Mouse (Mus musculus): ENCODE results near the gene Snx17. TPM values are rescaled to one million over a fixed set of nuclear protein-coding genes. Genes with fewer than 3 reads are reported as not detected.

Gene Snx17
- 65.1 TPM for polyA plus RNA-seq (2014; fragmentation: Illumina TruSeq; extraction: RNeasy Lipid Tissue Mini Kit (QIAGEN cat#74804); ENCODE audit: low read depth, low replicate concordance)

DNA sequence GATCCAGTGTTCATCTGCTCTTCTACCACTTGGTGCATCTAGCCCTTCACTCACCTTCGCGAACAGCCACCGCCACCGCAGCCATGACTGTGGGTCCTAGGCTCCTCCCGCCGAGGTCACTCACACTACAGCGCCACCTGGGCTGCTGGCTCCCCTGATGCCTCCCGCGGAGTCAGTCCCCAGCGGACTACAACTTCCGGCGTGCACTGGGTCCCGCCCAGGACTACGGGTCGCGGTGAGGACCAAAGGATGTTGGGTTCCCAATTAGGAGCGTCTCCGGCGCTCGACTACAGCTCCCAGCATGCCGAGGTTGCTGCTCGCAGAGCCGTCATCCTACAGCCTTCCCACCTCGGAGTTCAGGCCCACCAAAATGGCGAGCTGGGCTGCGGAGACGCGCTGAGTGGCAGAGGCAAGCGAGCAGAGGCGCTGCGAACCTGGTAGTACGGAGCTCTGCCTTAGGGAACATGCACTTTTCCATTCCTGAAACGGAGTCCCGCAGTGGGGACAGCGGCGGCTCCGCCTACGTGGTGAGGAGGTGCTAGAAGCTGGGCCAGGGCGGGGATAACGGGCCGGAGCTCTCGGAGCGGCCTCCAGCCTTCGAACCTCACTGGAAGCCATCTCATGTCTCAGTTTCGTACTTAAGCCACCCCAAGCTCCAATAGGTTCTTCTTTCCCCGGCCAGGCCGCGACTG lies at the start of gene Snx17, which contains the start of gene Eif2b4:
TSS of gene Snx17 (plus strand) at position 289 of the 692 bp plus-strand sequence.
TSS of gene Eif2b4 (minus strand) at position 492 of the 692 bp plus-strand sequence.

GRCm38 (mm10) chr5:31154152-31154553 lies 38.9 kb upstream of the Snx17 start, which contains the start of gene Mpv17:
TSS of gene Mpv17 (minus strand) at chr5:31154251.

DNA sequence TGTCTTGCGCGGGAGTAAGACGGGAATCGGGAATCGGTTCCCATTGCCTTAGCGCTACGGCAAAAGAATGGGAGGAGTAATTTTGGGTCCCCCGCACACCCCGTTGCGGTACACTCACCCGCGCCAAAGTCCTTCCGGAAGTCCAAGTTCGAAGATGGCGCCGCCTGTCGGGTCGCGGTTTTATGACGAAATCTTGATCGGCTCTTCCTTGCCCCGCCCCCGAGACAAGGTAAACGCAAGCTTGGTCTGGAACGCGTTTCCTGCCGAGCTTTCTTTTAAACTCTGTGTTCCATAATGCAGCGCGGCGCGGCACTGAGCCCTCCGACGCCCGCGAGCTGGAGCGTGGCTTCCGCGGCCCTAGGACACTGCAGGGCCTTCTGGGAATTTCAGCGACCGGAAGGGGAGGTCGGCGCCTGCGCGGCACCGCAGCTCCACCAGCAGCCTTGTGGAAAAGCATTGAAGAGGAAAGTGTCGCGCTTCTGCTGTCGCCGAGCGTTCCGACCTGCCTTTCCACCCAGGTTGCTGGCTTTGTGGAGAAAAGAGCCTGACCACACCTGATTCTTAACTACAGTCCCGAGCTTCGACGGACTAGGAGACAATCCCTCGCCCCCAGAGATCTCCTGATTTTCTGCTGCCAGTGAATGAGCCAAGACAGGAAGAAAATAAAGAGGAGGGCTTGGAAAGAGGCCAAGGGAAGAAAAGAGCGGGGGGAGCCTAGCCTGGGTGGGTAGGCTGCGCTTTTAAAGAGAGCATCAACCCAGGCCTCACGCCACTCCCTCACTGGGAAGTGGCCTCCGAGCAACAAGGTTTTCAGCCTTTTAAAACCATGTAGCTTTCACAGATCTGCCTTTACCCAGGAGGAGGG lies 13.0 kb upstream of the Snx17 start, which contains the start of the genes Gm29609 and Gtf3c2:
TSS of gene Gm29609 (minus strand) at position 146 of the 865 bp plus-strand sequence.
TSS of gene Gtf3c2 (minus strand) at position 379 of the 865 bp plus-strand sequence.

GRCm38 (mm10) chr5:31201742-31202590 lies 8.9 kb downstream of the Snx17 start, which contains the start of gene Zfp513:
TSS of gene Zfp513 (minus strand) at chr5:31202303.

DNA sequence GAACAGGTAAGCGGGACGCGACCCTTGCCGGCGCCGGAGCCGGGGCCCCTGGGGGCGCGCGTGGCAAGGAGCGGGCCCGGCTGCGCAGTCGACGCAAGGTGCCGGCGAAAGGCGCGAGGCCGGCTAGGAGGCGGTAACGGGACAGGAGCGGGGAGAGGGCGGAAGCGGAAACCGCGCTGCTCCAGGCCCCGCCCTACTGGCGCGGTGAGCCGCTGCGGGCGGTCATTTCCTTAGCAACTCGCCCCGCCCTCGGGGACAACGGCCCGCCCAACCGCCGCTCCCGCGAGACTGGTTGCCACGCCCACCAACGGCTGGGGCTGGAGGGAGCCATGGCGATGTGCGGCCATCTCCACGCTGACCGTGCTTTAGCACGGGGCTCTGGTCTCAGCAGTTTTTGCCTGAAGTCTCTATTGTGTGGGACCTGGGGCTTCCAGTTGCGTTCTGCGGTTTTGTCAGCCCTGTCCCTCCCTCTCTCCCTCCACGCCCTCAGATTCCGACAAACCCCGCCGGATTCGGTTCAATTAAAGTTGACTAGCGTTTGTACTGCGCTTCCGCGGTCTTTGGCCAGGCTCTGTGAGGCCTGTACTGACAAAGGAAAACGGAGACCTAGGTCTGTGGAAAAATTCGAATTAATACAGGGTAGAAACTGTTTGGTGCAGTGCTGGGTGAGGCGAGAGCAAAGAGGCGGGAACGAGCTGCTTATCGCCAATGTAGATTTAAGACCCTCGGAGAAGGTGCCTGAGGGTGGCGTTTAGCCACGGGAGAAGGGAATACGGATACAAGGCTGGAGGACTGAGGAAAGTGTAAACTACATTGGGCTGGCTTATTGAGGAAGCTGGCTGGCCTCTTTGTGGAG lies 27.6 kb downstream of the Snx17 start, which contains the start of gene Ppm1g:
TSS of gene Ppm1g (minus strand) at position 240 of the 856 bp plus-strand sequence.

DNA sequence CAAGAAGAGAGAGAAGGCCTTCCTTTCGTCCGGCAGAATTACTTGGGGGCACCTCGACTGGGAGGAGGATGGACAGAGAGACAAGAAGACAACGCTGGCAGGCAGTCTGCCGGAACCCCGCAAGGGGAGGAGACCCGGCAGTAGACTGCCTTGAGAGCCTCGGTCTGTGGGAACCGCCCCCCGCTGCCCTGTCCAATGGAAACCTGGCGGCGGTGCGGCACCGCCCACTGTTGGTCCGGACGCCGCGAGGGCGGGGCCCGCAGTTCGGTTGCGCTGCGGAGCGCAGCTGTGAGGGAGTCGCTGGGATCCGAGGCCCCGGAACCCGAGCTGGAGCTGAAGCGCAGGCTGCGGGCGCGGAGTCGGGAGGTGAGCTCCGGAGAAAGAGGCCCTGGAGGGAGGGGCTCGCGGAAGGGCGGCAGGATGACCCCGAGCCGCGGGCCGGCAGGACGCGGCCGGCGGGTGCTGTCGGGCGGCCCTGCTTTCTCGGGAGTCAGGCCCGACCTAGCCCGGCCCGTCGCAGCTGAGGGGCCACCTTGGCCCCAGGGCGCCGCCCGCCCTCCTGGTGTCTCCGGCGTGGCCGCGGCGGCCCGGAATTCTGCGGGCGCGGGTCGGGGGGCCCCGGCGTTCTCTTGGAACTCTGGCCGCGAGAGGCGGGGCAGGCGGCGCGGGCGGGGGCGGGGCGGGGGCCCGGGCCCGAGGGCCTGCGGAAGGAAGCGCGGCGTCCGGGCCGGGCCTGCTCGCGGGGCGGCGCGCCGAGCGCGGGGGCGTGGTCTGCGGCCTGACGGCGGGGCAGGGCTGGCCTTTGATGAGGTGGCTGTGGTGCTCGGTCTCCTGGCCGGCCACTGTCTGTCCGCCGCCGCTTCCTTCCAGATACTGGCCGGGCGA lies 47.9 kb downstream of the Snx17 start, which contains the start of the genes Nrbp1 and Gm9970:
TSS of gene Nrbp1 (plus strand) at position 228 of the 885 bp plus-strand sequence.
TSS of gene Gm9970 (minus strand) at position 596 of the 885 bp plus-strand sequence.

Other genes starting within 250 kb of the Snx17 start
- 20.9 TPM for gene Cgref1, start 247.6 kb upstream of the Snx17 start, polyA plus RNA-seq (2014; fragmentation: Illumina TruSeq; extraction: RNeasy Lipid Tissue Mini Kit (QIAGEN cat#74804); ENCODE audit: low read depth, low replicate concordance)
- gene Preb, start 232.9 kb upstream of the Snx17 start, polyA plus RNA-seq (2014; fragmentation: Illumina TruSeq; extraction: RNeasy Lipid Tissue Mini Kit (QIAGEN cat#74804); ENCODE audit: low read depth, low replicate concordance): 26.2 TPM
- gene Tcf23, start 224.6 kb upstream of the Snx17 start, polyA plus RNA-seq (2014; fragmentation: Illumina TruSeq; extraction: RNeasy Lipid Tissue Mini Kit (QIAGEN cat#74804); ENCODE audit: low read depth, low replicate concordance): 0.12 TPM
- gene Atraid, start 144.9 kb upstream of the Snx17 start, polyA plus RNA-seq (2014; fragmentation: Illumina TruSeq; extraction: RNeasy Lipid Tissue Mini Kit (QIAGEN cat#74804); ENCODE audit: low read depth, low replicate concordance): 190 TPM
- gene Slc5a6, start 144.3 kb upstream of the Snx17 start, polyA plus RNA-seq (2014; fragmentation: Illumina TruSeq; extraction: RNeasy Lipid Tissue Mini Kit (QIAGEN cat#74804); ENCODE audit: low read depth, low replicate concordance): 14.3 TPM
- 0.32 TPM for gene Cad, start 138.4 kb upstream of the Snx17 start, polyA plus RNA-seq (2014; fragmentation: Illumina TruSeq; extraction: RNeasy Lipid Tissue Mini Kit (QIAGEN cat#74804); ENCODE audit: low read depth, low replicate concordance)
- gene Dnajc5g, start 86.9 kb upstream of the Snx17 start, polyA plus RNA-seq (2014; fragmentation: Illumina TruSeq; extraction: RNeasy Lipid Tissue Mini Kit (QIAGEN cat#74804); ENCODE audit: low read depth, low replicate concordance): not detected
- not detected for gene Slc30a3, start 85.0 kb upstream of the Snx17 start, polyA plus RNA-seq (2014; fragmentation: Illumina TruSeq; extraction: RNeasy Lipid Tissue Mini Kit (QIAGEN cat#74804); ENCODE audit: low read depth, low replicate concordance)
- gene Trim54, start 76.5 kb upstream of the Snx17 start, polyA plus RNA-seq (2014; fragmentation: Illumina TruSeq; extraction: RNeasy Lipid Tissue Mini Kit (QIAGEN cat#74804); ENCODE audit: low read depth, low replicate concordance): not detected
- not detected for gene Ucn, start 54.4 kb upstream of the Snx17 start, polyA plus RNA-seq (2014; fragmentation: Illumina TruSeq; extraction: RNeasy Lipid Tissue Mini Kit (QIAGEN cat#74804); ENCODE audit: low read depth, low replicate concordance)
- 85.7 TPM for gene Mpv17, start 39.0 kb upstream of the Snx17 start, polyA plus RNA-seq (2014; fragmentation: Illumina TruSeq; extraction: RNeasy Lipid Tissue Mini Kit (QIAGEN cat#74804); ENCODE audit: low read depth, low replicate concordance)
- gene Gm29609, start 13.3 kb upstream of the Snx17 start, polyA plus RNA-seq (2014; fragmentation: Illumina TruSeq; extraction: RNeasy Lipid Tissue Mini Kit (QIAGEN cat#74804); ENCODE audit: low read depth, low replicate concordance): 0.24 TPM
- 30.1 TPM for gene Gtf3c2, start 13.1 kb upstream of the Snx17 start, polyA plus RNA-seq (2014; fragmentation: Illumina TruSeq; extraction: RNeasy Lipid Tissue Mini Kit (QIAGEN cat#74804); ENCODE audit: low read depth, low replicate concordance)
- 1.6 TPM for gene Eif2b4, start 203 bp downstream of the Snx17 start, polyA plus RNA-seq (2014; fragmentation: Illumina TruSeq; extraction: RNeasy Lipid Tissue Mini Kit (QIAGEN cat#74804); ENCODE audit: low read depth, low replicate concordance)
- gene Zfp513, start 9.1 kb downstream of the Snx17 start, polyA plus RNA-seq (2014; fragmentation: Illumina TruSeq; extraction: RNeasy Lipid Tissue Mini Kit (QIAGEN cat#74804); ENCODE audit: low read depth, low replicate concordance): 0.85 TPM
- gene Ppm1g, start 27.5 kb downstream of the Snx17 start, polyA plus RNA-seq (2014; fragmentation: Illumina TruSeq; extraction: RNeasy Lipid Tissue Mini Kit (QIAGEN cat#74804); ENCODE audit: low read depth, low replicate concordance): 20.9 TPM
- 66.5 TPM for gene Nrbp1, start 47.6 kb downstream of the Snx17 start, polyA plus RNA-seq (2014; fragmentation: Illumina TruSeq; extraction: RNeasy Lipid Tissue Mini Kit (QIAGEN cat#74804); ENCODE audit: low read depth, low replicate concordance)
- not detected for gene Gm9970, start 48.0 kb downstream of the Snx17 start, polyA plus RNA-seq (2014; fragmentation: Illumina TruSeq; extraction: RNeasy Lipid Tissue Mini Kit (QIAGEN cat#74804); ENCODE audit: low read depth, low replicate concordance)
- gene Krtcap3, start 58.5 kb downstream of the Snx17 start, polyA plus RNA-seq (2014; fragmentation: Illumina TruSeq; extraction: RNeasy Lipid Tissue Mini Kit (QIAGEN cat#74804); ENCODE audit: low read depth, low replicate concordance): 1.5 TPM
- 11.9 TPM for gene Ift172, start 97.9 kb downstream of the Snx17 start, polyA plus RNA-seq (2014; fragmentation: Illumina TruSeq; extraction: RNeasy Lipid Tissue Mini Kit (QIAGEN cat#74804); ENCODE audit: low read depth, low replicate concordance)
- gene Fndc4, start 102.9 kb downstream of the Snx17 start, polyA plus RNA-seq (2014; fragmentation: Illumina TruSeq; extraction: RNeasy Lipid Tissue Mini Kit (QIAGEN cat#74804); ENCODE audit: low read depth, low replicate concordance): 3.0 TPM
- gene Gckr, start 104.2 kb downstream of the Snx17 start, polyA plus RNA-seq (2014; fragmentation: Illumina TruSeq; extraction: RNeasy Lipid Tissue Mini Kit (QIAGEN cat#74804); ENCODE audit: low read depth, low replicate concordance): not detected

All from kidney, adult 10 weeks (tissue).